Mouse (Mus musculus): ENCODE data around the gene Adamts3. TPM values are rescaled to one million over a fixed set of nuclear protein-coding genes. Genes with fewer than 3 reads are reported as not detected.

The Adamts3 gene
- polyA plus RNA-seq, 1 experiment: 0.98 TPM

DNA sequence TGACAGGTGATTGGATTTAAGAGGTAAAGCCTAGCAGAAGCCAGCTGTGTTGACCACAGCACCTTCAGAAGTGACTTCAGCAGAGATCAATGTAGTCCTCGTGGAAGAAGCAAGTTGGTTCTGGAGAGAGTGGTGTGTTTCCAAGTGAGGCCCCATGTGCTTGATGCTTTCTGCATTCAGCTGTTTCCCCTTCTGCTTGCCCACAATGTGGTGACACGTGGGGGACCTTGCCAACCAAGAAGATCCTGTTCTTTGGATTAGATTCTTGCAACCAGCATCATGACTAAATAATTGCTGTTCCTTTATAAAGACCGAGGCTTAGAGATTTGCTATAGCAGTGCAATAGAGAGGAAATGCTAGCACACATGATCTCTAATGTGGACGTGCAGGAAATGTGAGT, 105.7 kb downstream of the Adamts3 start:
- no peak for DNase-seq
- H3K4me3 ChIP-seq (replicated peaks; ENCODE audit: extremely low read depth, low read depth, low read length): no peak overlapping the region
- H3K4me1 ChIP-seq (ENCODE audit: control insufficient read depth, insufficient read depth, low read length): no peaks in the 10 kb centered on the region
- 64% methylated on average over 4 of the region's 4 CpGs for WGBS
- TF ChIP-seq POLR2A (IDR thresholded peaks at IDR 0.05; ENCODE audit: borderline replicate concordance, extremely low read depth, low read depth, low read length) (no peak), CTCF (IDR thresholded peaks at IDR 0.05; ENCODE audit: insufficient read depth, low read length) (no peak)

GRCm38 (mm10) chr5:89770655-89771355, 112.3 kb downstream of the Adamts3 start:
- H3K4me1 ChIP-seq (ENCODE audit: control insufficient read depth, insufficient read depth, low read length): no peaks in the 10 kb centered on the region
- H3K4me3 ChIP-seq (replicated peaks; ENCODE audit: extremely low read depth, low read depth, low read length): no peak overlapping the region
- no peak for DNase-seq
- TF ChIP-seq CTCF (IDR thresholded peaks at IDR 0.05; ENCODE audit: insufficient read depth, low read length) (no peak), POLR2A (IDR thresholded peaks at IDR 0.05; ENCODE audit: borderline replicate concordance, extremely low read depth, low read depth, low read length) (no peak)
- 46% methylated on average over 4 of the region's 4 CpGs for WGBS

DNA sequence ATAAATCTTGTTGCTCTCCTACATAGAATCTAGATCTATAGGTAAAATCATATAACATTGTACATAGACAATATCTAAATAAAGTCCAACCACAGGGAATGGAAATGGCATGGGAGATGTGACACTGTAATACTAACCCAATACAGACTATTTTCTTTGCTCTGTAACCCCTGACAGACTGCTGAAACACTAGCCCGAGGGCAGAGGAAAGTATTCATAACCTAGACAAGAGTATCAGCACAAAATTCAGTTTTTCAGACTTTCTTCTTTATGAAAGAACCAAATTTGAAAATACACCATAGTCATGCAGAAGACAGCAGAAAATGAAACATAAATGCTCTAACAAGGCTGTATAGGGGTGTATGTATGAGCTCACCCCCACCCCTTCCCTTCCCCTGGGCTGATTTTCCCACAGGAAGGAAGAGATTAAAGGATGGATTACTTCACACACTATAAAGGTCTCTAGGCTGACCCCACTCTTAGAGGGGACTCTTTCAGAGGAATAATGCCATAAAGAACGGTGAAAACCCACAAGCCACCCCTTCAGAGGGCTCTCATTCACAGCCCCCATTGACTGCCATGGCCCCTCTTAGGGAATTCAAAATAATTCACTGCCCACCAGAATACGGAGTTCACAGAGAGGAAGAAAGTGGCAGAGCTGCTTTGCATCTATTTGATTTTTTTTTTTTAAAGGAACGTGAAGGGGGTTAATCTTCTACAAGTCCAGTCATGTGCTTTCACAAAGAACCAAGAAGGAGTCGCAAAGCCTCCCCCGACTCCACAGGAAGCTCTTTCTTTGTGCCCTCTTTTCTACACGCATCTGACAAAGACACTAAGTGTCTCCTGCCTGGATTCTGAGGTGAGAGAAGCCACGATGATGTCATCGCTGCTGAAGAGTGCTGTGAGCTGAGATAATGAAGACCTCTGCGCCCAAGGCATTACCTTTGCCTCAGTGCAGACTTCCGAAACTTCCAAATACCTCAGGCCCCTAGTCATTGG, 119.6 kb downstream of the Adamts3 start:
- no peak overlapping the region for H3K4me3 ChIP-seq (replicated peaks; ENCODE audit: extremely low read depth, low read depth, low read length)
- WGBS: 26% methylated on average over 11 of the region's 11 CpGs
- TF ChIP-seq POLR2A (IDR thresholded peaks at IDR 0.05; ENCODE audit: borderline replicate concordance, extremely low read depth, low read depth, low read length) (no peak), CTCF (IDR thresholded peaks at IDR 0.05; ENCODE audit: insufficient read depth, low read length) (no peak)

DNA sequence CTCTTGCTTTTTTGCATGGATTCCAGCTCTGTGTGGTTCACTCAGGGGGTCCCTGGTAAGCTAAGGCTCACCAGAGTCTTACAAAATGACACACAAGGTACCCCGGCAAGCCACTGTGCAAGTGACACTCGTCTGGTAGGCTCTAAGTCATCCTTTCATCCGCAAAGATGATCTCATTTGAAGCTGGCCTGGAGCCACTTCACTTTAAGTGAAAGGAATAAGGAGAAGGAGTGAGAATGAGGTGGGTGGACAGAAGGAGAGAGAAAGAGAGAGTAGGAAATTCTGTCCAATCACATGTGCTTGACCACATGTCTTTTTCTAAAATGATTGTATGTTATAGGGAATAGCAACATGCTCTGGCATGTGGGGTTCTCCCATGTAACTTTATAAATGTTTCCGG, 122.8 kb downstream of the Adamts3 start:
- WGBS: 84% methylated on average over 4 of the region's 4 CpGs
- no peak overlapping the region for H3K4me3 ChIP-seq (replicated peaks; ENCODE audit: extremely low read depth, low read depth, low read length)
- no peaks in the 10 kb centered on the region for H3K4me1 ChIP-seq (ENCODE audit: control insufficient read depth, insufficient read depth, low read length)
- TF ChIP-seq CTCF (IDR thresholded peaks at IDR 0.05; ENCODE audit: insufficient read depth, low read length) (no peak), POLR2A (IDR thresholded peaks at IDR 0.05; ENCODE audit: borderline replicate concordance, extremely low read depth, low read depth, low read length) (no peak)
- no peak for DNase-seq

More for the DNA sequence above, 119.6 kb downstream of the Adamts3 start:
- no peak for DNase-seq
- H3K4me1 ChIP-seq (ENCODE audit: control insufficient read depth, insufficient read depth, low read length): no peaks in the 10 kb centered on the region

GRCm38 (mm10) chr5:89751836-89752235, 131.3 kb downstream of the Adamts3 start:
- 75% methylated on average over 2 of the region's 2 CpGs for WGBS
- H3K4me1 ChIP-seq (ENCODE audit: control insufficient read depth, insufficient read depth, low read length): no peaks in the 10 kb centered on the region
- no peak for DNase-seq

GRCm38 (mm10) chr5:89748185-89748884, 134.8 kb downstream of the Adamts3 start:
- Histone ChIP-seq H3K4me1 (ENCODE audit: control insufficient read depth, insufficient read depth, low read length) (no peaks in the 10 kb centered on the region), H3K4me3 (replicated peaks; ENCODE audit: extremely low read depth, low read depth, low read length) (no peak overlapping the region)
- no peak for TF ChIP-seq CTCF (IDR thresholded peaks at IDR 0.05; ENCODE audit: insufficient read depth, low read length)
- TF ChIP-seq POLR2A (IDR thresholded peaks at IDR 0.05; ENCODE audit: borderline replicate concordance, extremely low read depth, low read depth, low read length): no peak
- DNase-seq: no peak
- WGBS: 48% methylated on average over 2 of the region's 2 CpGs

More at GRCm38 (mm10) chr5:89751836-89752235, 131.3 kb downstream of the Adamts3 start:
- H3K4me3 ChIP-seq (replicated peaks; ENCODE audit: extremely low read depth, low read depth, low read length): no peak overlapping the region
- TF ChIP-seq POLR2A (IDR thresholded peaks at IDR 0.05; ENCODE audit: borderline replicate concordance, extremely low read depth, low read depth, low read length) (no peak), CTCF (IDR thresholded peaks at IDR 0.05; ENCODE audit: insufficient read depth, low read length) (no peak)

- WGBS: 69% methylated on average over 5 of the region's 5 CpGs
- H3K4me3 ChIP-seq (replicated peaks; ENCODE audit: extremely low read depth, low read depth, low read length): no peak overlapping the region
- no peak for TF ChIP-seq POLR2A (IDR thresholded peaks at IDR 0.05; ENCODE audit: borderline replicate concordance, extremely low read depth, low read depth, low read length)
- no peak for TF ChIP-seq CTCF (IDR thresholded peaks at IDR 0.05; ENCODE audit: insufficient read depth, low read length)
- DNase-seq: no peak
- H3K4me1 ChIP-seq (ENCODE audit: control insufficient read depth, insufficient read depth, low read length): no peaks in the 10 kb centered on the region
Measured at GRCm38 (mm10) chr5:89747149-89747659, 135.9 kb downstream of the Adamts3 start.

- 81% methylated on average over 2 of the region's 2 CpGs for WGBS
- TF ChIP-seq POLR2A (IDR thresholded peaks at IDR 0.05; ENCODE audit: borderline replicate concordance, extremely low read depth, low read depth, low read length) (no peak), CTCF (IDR thresholded peaks at IDR 0.05; ENCODE audit: insufficient read depth, low read length) (no peak)
- no peak for DNase-seq
- Histone ChIP-seq H3K4me3 (replicated peaks; ENCODE audit: extremely low read depth, low read depth, low read length) (no peak overlapping the region), H3K4me1 (ENCODE audit: control insufficient read depth, insufficient read depth, low read length) (no peaks in the 10 kb centered on the region)
Measured at GRCm38 (mm10) chr5:89745112-89745511, 138.0 kb downstream of the Adamts3 start.

- DNase-seq: no peak
- 76% methylated on average over 2 of the region's 2 CpGs for WGBS
- Histone ChIP-seq H3K4me1 (ENCODE audit: control insufficient read depth, insufficient read depth, low read length) (no peaks in the 10 kb centered on the region), H3K4me3 (replicated peaks; ENCODE audit: extremely low read depth, low read depth, low read length) (no peak overlapping the region)
- TF ChIP-seq POLR2A (IDR thresholded peaks at IDR 0.05; ENCODE audit: borderline replicate concordance, extremely low read depth, low read depth, low read length) (no peak), CTCF (IDR thresholded peaks at IDR 0.05; ENCODE audit: insufficient read depth, low read length) (no peak)
Measured at GRCm38 (mm10) chr5:89734759-89735158, 148.4 kb downstream of the Adamts3 start.
